Mouse (Mus musculus): ENCODE data around the gene H1fnt.

DNA sequence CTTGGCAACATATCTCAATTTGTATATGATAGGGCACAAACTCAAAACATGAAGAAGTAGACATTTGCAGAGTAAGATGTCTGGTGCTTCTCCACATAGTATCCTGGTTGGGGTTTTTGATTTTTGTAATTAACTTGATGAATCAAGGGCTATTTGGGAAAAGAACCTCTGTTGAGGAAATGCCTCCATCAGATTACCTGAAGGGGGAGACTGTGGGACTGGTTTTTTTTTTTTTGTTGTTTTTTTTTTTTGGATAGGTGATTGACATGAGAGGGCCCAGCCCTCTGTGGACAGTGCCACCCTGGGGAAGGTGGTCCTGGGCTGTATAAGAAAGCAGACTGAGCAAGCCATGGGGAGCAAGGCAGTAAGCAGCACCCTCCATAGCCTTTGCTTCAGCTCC lies 34.7 kb downstream of the H1fnt start:
- no peak for TF ChIP-seq CTCF (IDR thresholded peaks at IDR 0.05; ENCODE audit: borderline replicate concordance, control insufficient read depth, extremely low read depth, insufficient read depth, low read length, poor library complexity)
- no peak for TF ChIP-seq POLR2A (IDR thresholded peaks at IDR 0.05; ENCODE audit: control insufficient read depth, extremely low read depth, insufficient read depth, low read length, poor library complexity)
